Mouse (Mus musculus): ENCODE measurements around the gene Ddc.
A peak's percentile ranks its signal among the peaks of the same experiment; 100 is the strongest.

The Ddc gene

GRCm38 (mm10) chr11:11794626-11795025, 103.3 kb downstream of the Ddc start:
- DNase-seq (ENCODE audit: low read depth, low spot score): no peak

DNA sequence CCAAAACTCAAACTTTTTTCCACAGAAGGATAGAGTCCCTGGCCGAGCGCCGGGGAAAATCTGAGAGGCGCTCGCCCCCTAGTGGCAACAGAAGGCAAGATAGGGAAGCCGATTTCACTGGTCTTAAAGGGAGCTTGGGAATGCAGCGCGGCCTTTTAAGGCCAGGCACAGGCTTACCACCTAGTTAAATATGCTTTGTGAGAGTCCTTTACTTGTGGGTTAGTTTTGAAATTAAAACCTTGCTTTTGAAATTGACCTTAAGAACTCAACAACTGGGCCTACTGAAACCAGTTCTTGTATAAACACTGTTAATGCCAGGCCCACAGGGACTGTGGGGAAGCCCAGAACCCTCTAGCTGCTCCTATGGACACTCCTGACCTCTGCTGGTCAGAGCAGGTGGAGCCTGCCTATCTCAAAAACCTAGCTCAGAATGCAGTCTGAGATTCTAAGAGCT, 109.4 kb downstream of the Ddc start:
- DNase-seq (ENCODE audit: low read depth, low spot score): peak; percentile 77

GRCm38 (mm10) chr11:11785457-11785856, 112.5 kb downstream of the Ddc start:
- DNase-seq (ENCODE audit: low read depth, low spot score): no peak

DNA sequence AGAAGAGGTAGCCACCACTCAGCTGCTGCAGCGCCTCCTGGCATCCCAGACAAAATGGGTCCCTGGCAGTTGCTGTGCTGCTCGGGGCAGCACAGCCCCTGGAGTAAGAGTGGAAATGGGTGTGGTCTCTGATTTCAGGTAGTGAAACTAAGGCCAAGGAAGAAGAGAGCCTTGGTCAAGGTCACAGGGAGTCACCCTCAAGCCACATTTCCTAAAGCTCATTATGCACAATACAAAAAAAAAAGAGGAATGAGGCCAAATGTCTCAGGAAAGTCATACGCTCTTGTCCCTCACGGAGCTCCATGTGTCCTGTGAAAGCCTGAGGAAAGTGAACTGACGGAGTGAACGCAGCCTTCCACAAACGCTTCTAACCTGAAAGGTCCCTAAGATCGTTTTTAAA, 116.2 kb downstream of the Ddc start:
- DNase-seq (ENCODE audit: low read depth, low spot score): no peak

GRCm38 (mm10) chr11:11778345-11778744, 119.6 kb downstream of the Ddc start:
- DNase-seq (ENCODE audit: low read depth, low spot score): no peak

DNA sequence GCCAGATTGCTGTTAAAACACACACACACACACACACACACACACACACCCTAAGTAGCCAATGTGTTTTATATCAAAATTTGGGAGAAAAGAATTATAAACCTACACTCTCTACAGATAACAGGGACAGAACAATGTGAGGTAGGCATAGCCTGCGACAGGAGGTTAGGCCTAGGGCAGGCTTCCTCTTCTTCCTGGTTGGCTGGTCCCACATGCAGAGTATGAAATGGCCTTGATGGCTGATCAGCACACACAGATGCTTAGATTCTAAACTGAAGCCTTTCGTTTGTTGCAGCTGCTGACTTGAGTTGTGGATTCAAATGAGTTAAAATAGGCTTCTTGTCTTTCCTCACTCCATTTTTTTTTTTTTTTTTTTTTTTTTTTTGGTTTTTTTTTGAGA, 120.1 kb downstream of the Ddc start:
- no peak for DNase-seq (ENCODE audit: low read depth, low spot score)

GRCm38 (mm10) chr11:11777246-11777645, 120.7 kb downstream of the Ddc start:
- no peak for DNase-seq (ENCODE audit: low read depth, low spot score)

DNA sequence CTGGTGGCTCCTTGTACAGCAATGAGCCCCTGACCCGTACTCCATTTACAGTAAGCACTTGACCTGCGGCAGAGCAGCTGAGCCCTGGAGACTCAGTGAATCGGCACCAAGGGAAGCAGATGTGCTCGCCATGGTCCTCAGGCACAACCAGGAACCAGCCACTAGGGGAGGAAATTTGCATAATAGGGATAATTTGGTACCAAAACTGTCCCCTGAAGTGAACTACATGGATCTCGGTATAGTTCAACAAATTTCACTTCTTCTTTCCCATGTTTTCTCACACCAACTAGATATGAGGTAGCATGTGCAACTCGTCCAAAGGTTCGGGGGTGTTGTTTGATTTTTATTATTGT, 121.1 kb downstream of the Ddc start:
- DNase-seq (ENCODE audit: low read depth, low spot score): no peak

DNA sequence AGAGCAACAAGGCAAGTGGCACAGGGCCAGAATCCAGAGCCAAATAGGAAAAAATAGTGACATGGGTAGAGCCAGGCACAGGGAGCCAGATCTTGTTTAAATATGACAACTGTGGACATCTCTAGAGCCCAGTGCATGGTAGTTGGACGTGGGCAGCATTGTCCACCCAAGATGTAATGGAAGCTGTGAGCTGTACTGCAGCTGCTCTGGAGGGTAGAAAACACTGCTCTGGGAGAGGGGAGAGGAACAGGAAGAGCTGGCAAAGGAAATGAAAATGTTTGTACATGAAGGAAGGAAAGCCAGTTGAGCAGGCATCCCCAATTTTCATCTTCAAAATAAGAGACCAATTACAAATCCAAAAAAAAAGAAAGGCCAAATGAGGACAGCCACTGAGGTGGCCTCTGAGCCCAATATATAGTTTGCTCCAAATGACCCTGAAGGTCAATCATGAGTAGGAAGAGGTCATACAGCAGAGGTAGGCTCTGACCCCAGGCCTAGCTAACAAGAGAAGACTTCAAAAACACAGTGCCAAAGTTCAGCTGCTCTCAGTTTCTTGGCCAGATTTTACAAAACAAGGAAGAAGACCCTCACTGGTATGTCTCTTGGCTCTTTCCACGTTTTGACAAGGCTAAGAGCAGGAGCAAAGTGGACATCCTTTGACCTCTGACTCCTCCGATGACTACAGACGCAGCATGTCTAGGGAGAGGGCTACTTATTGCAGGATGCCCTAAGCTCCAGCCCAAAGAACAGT, 121.7 kb downstream of the Ddc start:
- no peak for DNase-seq (ENCODE audit: low read depth, low spot score)

- DNase-seq (ENCODE audit: low read depth, low spot score): no peak
Measured at GRCm38 (mm10) chr11:11774893-11775292, 123.1 kb downstream of the Ddc start.

- no peak for DNase-seq (ENCODE audit: low read depth, low spot score)
Measured at GRCm38 (mm10) chr11:11774384-11774783, 123.6 kb downstream of the Ddc start.

DNA sequence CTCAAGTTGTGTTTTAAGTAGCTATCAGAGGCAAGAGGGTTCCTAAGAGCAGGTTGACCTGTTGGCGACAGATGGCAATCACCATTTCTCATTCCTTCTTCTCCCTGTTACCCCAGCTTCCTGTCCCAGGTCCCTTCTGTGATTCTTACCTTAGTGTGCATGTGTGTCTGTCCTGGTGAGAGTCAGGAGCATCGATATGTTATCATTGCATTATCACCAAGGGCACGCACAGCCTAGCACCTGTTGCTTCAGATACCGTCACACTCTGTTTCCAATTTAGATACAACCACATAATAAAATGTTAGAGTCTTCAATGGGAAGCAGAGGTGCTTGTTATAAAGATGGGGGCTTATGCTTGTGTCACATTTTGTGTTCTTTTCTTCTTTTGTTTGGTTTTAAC, 125.7 kb downstream of the Ddc start:
- no peak for DNase-seq (ENCODE audit: low read depth, low spot score)

DNA sequence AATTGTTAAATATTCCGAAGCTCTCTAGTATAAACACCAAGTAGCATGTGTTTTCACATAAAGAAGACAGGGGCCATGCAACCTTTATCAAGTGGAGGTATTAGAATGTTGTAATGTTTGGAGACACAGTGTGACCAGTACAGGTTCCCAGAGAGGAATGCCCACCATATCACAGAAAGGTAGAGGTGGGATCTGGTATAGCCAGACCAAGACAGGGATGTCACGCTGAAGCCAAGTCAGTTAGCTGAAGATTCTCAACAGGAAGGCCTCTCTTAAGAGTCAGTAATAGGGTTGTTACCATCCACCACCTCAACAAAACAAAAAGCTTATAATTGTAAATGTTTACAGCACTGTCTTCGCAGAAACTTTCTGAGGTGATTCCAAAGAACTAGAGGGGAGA, 127.3 kb downstream of the Ddc start:
- no peak for DNase-seq (ENCODE audit: low read depth, low spot score)

DNA sequence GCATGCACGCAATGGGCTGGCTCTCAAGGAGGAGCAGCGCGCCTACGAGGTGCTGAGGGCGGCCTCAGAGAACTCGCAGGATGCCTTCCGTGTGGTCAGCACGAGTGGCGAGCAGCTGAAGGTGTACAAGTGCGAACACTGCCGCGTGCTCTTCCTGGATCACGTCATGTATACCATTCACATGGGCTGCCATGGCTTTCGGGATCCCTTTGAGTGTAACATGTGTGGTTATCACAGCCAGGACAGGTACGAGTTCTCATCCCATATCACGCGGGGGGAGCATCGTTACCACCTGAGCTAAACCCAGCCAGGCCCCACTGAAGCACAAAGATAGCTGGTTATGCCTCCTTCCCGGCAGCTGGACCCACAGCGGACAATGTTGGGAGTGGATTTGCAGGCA, 128.7 kb downstream of the Ddc start:
- DNase-seq (ENCODE audit: low read depth, low spot score): no peak

DNA sequence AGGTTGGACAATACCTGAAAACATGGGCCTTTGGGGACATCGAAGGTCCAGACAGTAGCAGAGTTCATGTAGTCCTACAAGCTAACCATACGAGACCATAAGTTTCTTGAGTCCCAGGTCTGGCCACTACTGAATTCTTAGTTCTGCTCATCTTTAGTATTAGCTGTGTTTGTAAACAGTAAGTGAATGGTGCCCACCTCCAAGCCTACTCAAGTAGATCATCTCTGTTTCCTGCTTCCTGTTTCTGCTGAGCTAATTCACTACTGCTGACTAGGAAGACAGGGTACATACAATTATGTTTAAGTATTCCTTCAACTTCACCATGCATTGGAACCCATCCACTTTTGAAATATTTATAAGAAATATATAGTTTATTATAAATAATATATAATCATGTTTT, 129.9 kb downstream of the Ddc start:
- DNase-seq (ENCODE audit: low read depth, low spot score): no peak

DNA sequence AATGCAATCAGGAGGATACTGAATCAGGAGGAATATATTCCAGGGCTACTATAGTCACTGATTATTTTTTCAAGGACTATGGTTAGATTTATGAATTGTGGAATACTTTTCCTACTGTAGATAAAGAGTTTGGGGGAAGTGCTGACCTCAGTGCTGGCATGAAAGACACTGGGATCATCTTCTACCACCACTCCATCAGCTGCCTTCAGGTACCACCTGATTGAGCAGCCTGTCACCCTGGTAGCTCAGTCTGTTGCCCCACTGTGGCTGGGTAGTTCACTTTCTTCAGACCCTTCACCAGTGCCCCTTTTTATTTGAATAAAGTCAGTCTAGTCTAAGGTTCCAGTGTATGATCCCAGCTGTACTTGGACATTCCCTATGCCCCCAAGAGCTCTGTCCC, 131.2 kb downstream of the Ddc start:
- no peak for DNase-seq (ENCODE audit: low read depth, low spot score)

- no peak for DNase-seq (ENCODE audit: low read depth, low spot score)
Measured at GRCm38 (mm10) chr11:11766105-11766504, 131.8 kb downstream of the Ddc start.

GRCm38 (mm10) chr11:11765414-11765813, 132.5 kb downstream of the Ddc start:
- no peak for DNase-seq (ENCODE audit: low read depth, low spot score)
